Mouse (Mus musculus) forebrain, embryonic 15.5 days (tissue): ENCODE data around the gene Atxn10. TPM values are rescaled to one million over a fixed set of nuclear protein-coding genes. Genes with fewer than 3 reads are reported as not detected.

Source experiments
- ATAC-seq: fragments of 200-750 bp; cut with Nextera tagmentation; replicated peaks from 2 replicates; pipeline ENCODE4 v1.8.0; 2017; ENCODE audit warnings: mild to moderate bottlenecking, moderate TSS enrichment, moderate library complexity
- H3K27ac ChIP-seq: fragments of 300-500 bp; sonication (generic); replicated peaks from 2 replicates; pipeline ENCODE4 v1.5.1; 2015; ENCODE audit warnings: mild to moderate bottlenecking, inconsistent platforms
- H3K27me3 ChIP-seq: fragments of 300-500 bp; sonication (generic); 2 replicates; pipeline ENCODE4 v1.6.1; 2015; ENCODE audit warnings: inconsistent platforms
- H3K36me3 ChIP-seq: fragments of 300-500 bp; sonication (generic); 2 replicates; pipeline ENCODE4 v1.6.1; 2015; ENCODE audit warnings: mild to moderate bottlenecking, inconsistent platforms
- H3K4me1 ChIP-seq: fragments of 300-500 bp; sonication (generic); 2 replicates; pipeline ENCODE4 v1.6.1; 2015; ENCODE audit warnings: inconsistent platforms
- H3K4me2 ChIP-seq: fragments of 300-500 bp; sonication (generic); replicated peaks from 2 replicates; pipeline ENCODE4 v1.6.1; 2015; ENCODE audit warnings: mild to moderate bottlenecking, inconsistent platforms
- H3K4me3 ChIP-seq: fragments of 300-500 bp; sonication (generic); 2 replicates; pipeline ENCODE4 v1.5.1; 2015; ENCODE audit warnings: mild to moderate bottlenecking, inconsistent platforms
- H3K9ac ChIP-seq: fragments of 300-500 bp; sonication (generic); replicated peaks from 2 replicates; pipeline ENCODE4 v1.6.1; 2015; ENCODE audit warnings: mild to moderate bottlenecking, inconsistent platforms
- H3K9me3 ChIP-seq: fragments of 300-500 bp; sonication (generic); 2 replicates; pipeline ENCODE4 v1.6.1; 2016; ENCODE audit warnings: inconsistent platforms
- WGBS: fragments of 180-500 bp; shearing (Covaris S2); methylation state at CpG from one replicate; pipeline ENCODE4 v1.1.7; 2015; ENCODE audit warnings: mixed read lengths; 5-methylcytosine and 5-hydroxymethylcytosine counted together
- polyA plus RNA-seq: library from polyadenylated mRNA; unstranded; fragments of >200 nt; fragmentation: Nextera tagmentation; extraction: Ambion mirVana; gene quantifications from 2 replicates; pipeline ENCODE4 v1.2.1, GENCODE M21; 2015

Gene Atxn10
- polyA plus RNA-seq, 1 experiment from 2014 or later, result 526 TPM

DNA sequence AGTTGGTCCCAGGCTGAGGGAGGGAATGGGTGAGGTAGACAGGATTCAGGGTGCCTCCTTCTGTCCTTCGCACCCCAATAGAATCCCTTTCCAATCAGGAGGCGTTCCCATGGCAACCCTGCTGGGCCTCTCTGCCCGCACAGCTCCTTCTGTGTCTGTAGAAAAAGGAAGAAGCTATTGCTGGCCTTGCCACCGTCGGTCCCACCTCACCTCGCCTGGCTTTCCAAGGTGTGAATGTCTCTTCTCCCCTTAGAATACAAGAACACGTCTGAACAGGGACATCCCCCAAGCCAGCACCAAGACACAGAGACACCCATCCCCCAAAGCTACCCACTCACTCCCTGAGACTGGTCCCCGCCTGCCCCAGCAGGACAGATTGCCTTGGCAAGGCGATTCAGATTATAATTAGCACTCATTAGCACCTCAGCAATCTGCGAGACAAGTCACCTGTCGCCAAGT is 158.1 kb downstream of the Atxn10 start:
- H3K27me3 ChIP-seq, result no peaks in the 10 kb centered on the region
- H3K4me2 ChIP-seq, result 0 out of 2 replicates have a peak overlapping the region, but pooled peaks have one; percentile 21
- no peak overlapping the region for H3K4me3 ChIP-seq
- H3K27ac ChIP-seq, result peak overlapping the region; percentile 95
- peak; percentile 90 for ATAC-seq
- 3% methylated on average over 11 of the region's 11 CpGs for WGBS
- peaks cover 67% of the 10 kb centered on the region for H3K4me1 ChIP-seq
- H3K9me3 ChIP-seq, result no peaks in the 10 kb centered on the region
- no peaks in the 10 kb centered on the region for H3K36me3 ChIP-seq
- H3K9ac ChIP-seq, result no peak overlapping the region

DNA sequence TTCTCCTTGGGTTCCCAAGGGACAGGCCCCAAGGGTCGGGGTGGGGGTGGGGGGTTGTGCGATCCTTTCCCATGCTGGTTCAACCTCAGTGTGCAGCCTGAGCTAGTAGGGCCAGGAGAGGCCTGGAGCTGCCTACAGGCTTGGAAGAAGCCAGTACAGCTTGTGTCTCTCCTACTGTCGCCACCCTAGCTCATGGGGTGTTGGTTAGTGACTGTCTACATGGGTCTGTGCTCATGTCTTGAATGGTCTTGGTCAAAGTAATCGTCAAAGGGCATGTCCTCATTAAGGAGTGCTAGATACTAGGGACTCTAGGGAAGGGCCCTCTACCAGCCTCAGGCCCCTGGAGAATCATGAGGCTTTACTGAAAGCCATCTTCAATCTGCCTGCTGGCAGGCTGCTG is 161.5 kb downstream of the Atxn10 start:
- Histone ChIP-seq H3K4me1 (peaks cover 52% of the 10 kb centered on the region), H3K9ac (no peak overlapping the region), H3K27ac (peak overlapping the region; percentile 69), H3K4me2 (no peak overlapping the region), H3K9me3 (no peaks in the 10 kb centered on the region), H3K4me3 (no peak overlapping the region), H3K36me3 (no peaks in the 10 kb centered on the region), H3K27me3 (no peaks in the 10 kb centered on the region)
- no peak for ATAC-seq
- WGBS, result 69% methylated on average over 4 of the region's 4 CpGs

- peak; percentile 39; the same call in 1 of the 2 replicates for ATAC-seq
- 3% methylated on average over 10 of the region's 10 CpGs for WGBS
- Histone ChIP-seq H3K27ac (peak overlapping the region; percentile 69), H3K9ac (no peak overlapping the region), H3K36me3 (no peaks in the 10 kb centered on the region), H3K4me2 (no peak overlapping the region), H3K4me3 (no peak overlapping the region), H3K9me3 (no peaks in the 10 kb centered on the region), H3K4me1 (peaks cover 51% of the 10 kb centered on the region), H3K27me3 (no peaks in the 10 kb centered on the region)
These were observed 162.0 kb downstream of the Atxn10 start for GRCm38 (mm10) chr15:85497981-85498475.

GRCm38 (mm10) chr15:85500267-85500666 is 164.2 kb downstream of the Atxn10 start:
- Histone ChIP-seq H3K36me3 (no peaks in the 10 kb centered on the region), H3K9ac (no peak overlapping the region), H3K4me3 (no peak overlapping the region), H3K4me2 (no peak overlapping the region), H3K4me1 (peaks cover 32% of the 10 kb centered on the region), H3K27ac (peak overlapping the region; percentile 36; the same call in 1 of the 2 replicates), H3K9me3 (no peaks in the 10 kb centered on the region), H3K27me3 (no peaks in the 10 kb centered on the region)
- 88% methylated on average over 10 of the region's 10 CpGs for WGBS
- no peak for ATAC-seq

DNA sequence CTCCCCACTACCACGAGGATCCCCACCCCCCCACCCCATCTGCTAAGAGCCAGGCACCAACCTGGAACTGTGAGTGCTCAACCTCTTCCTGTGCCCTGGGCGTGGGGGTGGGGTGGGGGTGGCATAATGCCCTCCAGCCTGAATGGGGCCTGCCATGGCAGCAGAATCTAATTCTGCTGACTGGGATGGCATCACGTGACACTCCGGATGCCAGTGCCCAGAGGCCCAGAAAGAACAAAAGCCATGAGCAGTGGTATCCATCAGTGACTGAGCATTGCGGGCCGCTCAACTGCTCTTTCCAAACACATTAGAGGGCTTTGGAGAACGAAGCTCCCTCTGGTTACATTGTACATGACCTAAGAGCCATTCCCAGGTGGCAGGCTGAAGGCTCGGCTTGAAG is 167.1 kb downstream of the Atxn10 start, which contains the start of gene 7530416G11Rik:
Gene 7530416G11Rik, minus strand, starts transcription at position 101 of the 400 bp plus-strand sequence.
- no peaks in the 10 kb centered on the region for H3K9me3 ChIP-seq
- H3K4me3 ChIP-seq, result no peak within 1 kb of the TSS
- H3K4me1 ChIP-seq, result peaks cover 41% of the 10 kb centered on the region
- H3K27me3 ChIP-seq, result no peaks in the 10 kb centered on the region
- H3K36me3 ChIP-seq, result no peaks in the 10 kb centered on the region
- 84% methylated on average over 8 of the region's 8 CpGs for WGBS
- no peak within 1 kb of the TSS for H3K4me2 ChIP-seq
- no peak within 1 kb of the TSS for H3K9ac ChIP-seq
- H3K27ac ChIP-seq, result no peak within 1 kb of the TSS
- ATAC-seq, result no peak

- H3K4me2 ChIP-seq, result no peak overlapping the region
- H3K36me3 ChIP-seq, result no peaks in the 10 kb centered on the region
- WGBS, result 43% methylated on average over 14 of the region's 14 CpGs
- peak overlapping the region; percentile 68 for H3K27ac ChIP-seq
- H3K4me3 ChIP-seq, result no peak overlapping the region
- no peaks in the 10 kb centered on the region for H3K9me3 ChIP-seq
- ATAC-seq, result peak; percentile 70
- H3K9ac ChIP-seq, result no peak overlapping the region
- H3K4me1 ChIP-seq, result peaks cover 28% of the 10 kb centered on the region
- no peaks in the 10 kb centered on the region for H3K27me3 ChIP-seq
These were observed 169.3 kb downstream of the Atxn10 start for GRCm38 (mm10) chr15:85505118-85505925.

GRCm38 (mm10) chr15:85506680-85507079 is 170.6 kb downstream of the Atxn10 start:
- Histone ChIP-seq H3K4me2 (no peak overlapping the region), H3K9me3 (no peaks in the 10 kb centered on the region), H3K27ac (no peak overlapping the region), H3K4me3 (no peak overlapping the region), H3K9ac (no peak overlapping the region), H3K27me3 (no peaks in the 10 kb centered on the region), H3K4me1 (peaks cover 28% of the 10 kb centered on the region), H3K36me3 (no peaks in the 10 kb centered on the region)
- no peak for ATAC-seq
- WGBS, result 91% methylated on average over 1 of the region's 1 CpGs

GRCm38 (mm10) chr15:85507370-85508014 is 171.4 kb downstream of the Atxn10 start:
- Histone ChIP-seq H3K9me3 (no peaks in the 10 kb centered on the region), H3K27ac (peak overlapping the region; percentile 69), H3K36me3 (no peaks in the 10 kb centered on the region), H3K9ac (0 out of 2 replicates have a peak overlapping the region, but pooled peaks have one; percentile 14), H3K4me3 (no peak overlapping the region), H3K4me1 (peaks cover 28% of the 10 kb centered on the region), H3K4me2 (no peak overlapping the region), H3K27me3 (no peaks in the 10 kb centered on the region)
- no peak; the same call in 1 of the 2 replicates for ATAC-seq
- WGBS, result 10% methylated on average over 32 of the region's 32 CpGs

Other genes with a start within 250 kb of the Atxn10 start
- 0.13 and 0.15 TPM in 2 replicates for gene Smc1b, start 204.3 kb upstream of the Atxn10 start, polyA plus RNA-seq
- 0.59 TPM in 2 replicates for gene Ribc2, start 204.2 kb upstream of the Atxn10 start, polyA plus RNA-seq
- gene Fbln1, start 130.3 kb upstream of the Atxn10 start, polyA plus RNA-seq, result 47.0 and 47.4 TPM in 2 replicates
- gene 7530416G11Rik, start 167.0 kb downstream of the Atxn10 start, polyA plus RNA-seq, result 0.14 TPM in 1 of 2 replicates, not detected in the other
- 132 and 133 TPM in 2 replicates for gene Wnt7b, start 246.2 kb downstream of the Atxn10 start, polyA plus RNA-seq